Mouse (Mus musculus): ENCODE data around the gene Ncor2. TPM values are rescaled to one million over a fixed set of nuclear protein-coding genes. Genes with fewer than 3 reads are reported as not detected.
A peak's percentile ranks its signal among the peaks of the same experiment; 100 is the strongest.

The Ncor2 gene
- total RNA-seq, 2 experiments from 2014 or later = 116 to 123 TPM

- no peak for DNase-seq
Observed at GRCm38 (mm10) chr5:125170107-125170842, 8.7 kb downstream of the Ncor2 start.

DNA sequence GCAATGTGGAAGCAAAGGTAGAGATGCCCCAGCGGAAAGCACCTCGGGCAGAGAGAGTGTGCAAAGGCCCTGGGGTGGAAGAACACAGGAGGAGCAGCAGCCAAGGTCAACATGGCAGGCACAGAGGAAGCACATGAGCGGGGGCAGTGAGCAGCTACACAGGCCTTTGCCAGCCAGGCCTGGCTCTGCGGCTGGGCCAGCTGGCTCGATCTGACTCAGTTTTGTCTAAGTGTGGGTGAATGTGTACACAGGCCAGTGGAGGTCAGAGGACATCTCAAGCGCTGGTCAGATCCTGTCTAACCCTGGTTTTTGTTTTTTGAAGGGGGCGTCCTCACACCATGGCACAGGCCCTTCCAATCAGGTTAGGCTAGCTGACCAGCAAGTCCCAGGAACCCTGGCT is 10.9 kb downstream of the Ncor2 start:
- no peak for DNase-seq

- no peak for DNase-seq
Observed at GRCm38 (mm10) chr5:125167524-125167923, 11.5 kb downstream of the Ncor2 start.

GRCm38 (mm10) chr5:125165993-125166392 is 13.0 kb downstream of the Ncor2 start:
- no peak for DNase-seq

DNA sequence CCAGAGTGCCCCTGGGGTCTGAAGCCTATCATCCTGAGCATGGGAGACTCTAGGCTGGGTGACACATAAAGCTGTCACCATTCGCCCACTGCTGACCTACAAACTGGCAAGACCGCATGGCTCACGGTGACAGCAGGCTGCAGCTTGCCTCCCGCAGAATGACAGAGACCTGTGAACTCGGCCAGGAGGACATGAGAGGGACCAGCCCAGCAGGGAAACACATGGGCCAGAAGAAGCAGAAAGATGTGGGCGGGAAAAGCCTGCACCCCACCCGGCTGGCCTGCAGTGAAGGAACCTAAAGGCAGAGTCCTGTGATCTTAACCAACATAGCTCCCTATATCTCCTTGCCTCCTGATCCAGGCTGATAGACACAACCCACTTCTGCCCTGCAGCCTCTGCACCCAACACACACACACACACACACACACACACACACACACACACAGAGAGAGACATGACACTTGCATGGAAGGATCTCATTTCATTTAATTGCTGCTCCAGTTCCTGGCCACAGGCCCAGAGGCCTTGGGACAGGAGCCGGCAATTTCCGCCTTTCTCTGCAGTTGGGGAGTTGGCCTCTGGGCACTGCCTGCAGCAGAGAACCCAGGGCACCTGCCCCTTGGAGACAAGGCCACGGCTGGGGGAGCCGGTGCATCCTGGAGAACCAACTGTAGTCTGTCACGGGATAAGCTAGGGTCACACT is 14.4 kb downstream of the Ncor2 start:
- DNase-seq = peak; percentile 87

- DNase-seq = no peak
Observed at GRCm38 (mm10) chr5:125163441-125164050, 15.5 kb downstream of the Ncor2 start.

GRCm38 (mm10) chr5:125162461-125162860 is 16.6 kb downstream of the Ncor2 start:
- no peak for DNase-seq

- DNase-seq = no peak
Observed at GRCm38 (mm10) chr5:125159804-125160405, 19.1 kb downstream of the Ncor2 start.

GRCm38 (mm10) chr5:125159293-125159692 is 19.7 kb downstream of the Ncor2 start:
- DNase-seq = peak; percentile 91

- no peak for DNase-seq
Observed at GRCm38 (mm10) chr5:125158232-125158961, 20.6 kb downstream of the Ncor2 start.

- DNase-seq = no peak
Observed at GRCm38 (mm10) chr5:125157375-125158033, 21.5 kb downstream of the Ncor2 start.

GRCm38 (mm10) chr5:125156418-125157205 is 22.4 kb downstream of the Ncor2 start:
- DNase-seq = no peak

DNA sequence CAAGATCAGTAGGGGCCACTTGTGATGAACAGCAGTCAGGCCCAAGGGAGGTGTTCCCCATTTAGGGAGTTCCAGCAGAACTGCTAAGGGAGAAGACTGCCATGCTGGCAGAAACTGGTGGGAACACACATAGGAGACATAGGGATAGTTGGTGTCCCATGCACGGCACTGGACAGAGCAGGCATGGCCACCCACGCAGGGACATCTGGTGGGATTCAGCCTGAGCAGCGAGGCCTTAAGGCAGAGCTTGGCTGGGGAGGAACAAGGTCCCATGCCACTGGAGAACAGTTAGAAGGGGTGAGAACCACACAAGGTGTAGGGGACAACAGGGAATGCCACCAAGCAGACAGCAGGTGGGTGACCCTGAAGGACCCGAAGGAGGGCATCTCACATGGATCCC is 23.6 kb downstream of the Ncor2 start:
- DNase-seq = no peak

- DNase-seq = peak; percentile 69
Observed at GRCm38 (mm10) chr5:125154989-125155388, 24.0 kb downstream of the Ncor2 start.

DNA sequence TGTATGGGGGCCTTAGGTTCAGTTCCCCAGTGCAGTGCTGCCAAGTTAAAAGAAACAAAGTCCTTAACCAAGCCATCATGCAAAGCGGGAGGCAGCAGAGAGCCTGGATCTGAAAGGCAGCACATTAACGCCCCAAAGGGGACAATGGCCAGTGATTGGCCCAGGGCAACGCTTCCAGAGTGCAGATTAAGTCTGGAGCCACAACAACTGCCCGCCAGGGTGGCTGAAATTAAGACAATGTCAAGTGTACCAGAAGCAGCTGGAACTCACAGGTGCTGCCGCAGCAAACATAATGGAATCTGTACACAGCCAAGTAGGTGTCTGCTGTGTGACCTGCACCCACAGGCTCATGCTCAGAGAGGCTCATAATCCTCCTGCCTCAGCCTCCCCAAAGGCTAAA is 24.8 kb downstream of the Ncor2 start:
- no peak for DNase-seq

DNA sequence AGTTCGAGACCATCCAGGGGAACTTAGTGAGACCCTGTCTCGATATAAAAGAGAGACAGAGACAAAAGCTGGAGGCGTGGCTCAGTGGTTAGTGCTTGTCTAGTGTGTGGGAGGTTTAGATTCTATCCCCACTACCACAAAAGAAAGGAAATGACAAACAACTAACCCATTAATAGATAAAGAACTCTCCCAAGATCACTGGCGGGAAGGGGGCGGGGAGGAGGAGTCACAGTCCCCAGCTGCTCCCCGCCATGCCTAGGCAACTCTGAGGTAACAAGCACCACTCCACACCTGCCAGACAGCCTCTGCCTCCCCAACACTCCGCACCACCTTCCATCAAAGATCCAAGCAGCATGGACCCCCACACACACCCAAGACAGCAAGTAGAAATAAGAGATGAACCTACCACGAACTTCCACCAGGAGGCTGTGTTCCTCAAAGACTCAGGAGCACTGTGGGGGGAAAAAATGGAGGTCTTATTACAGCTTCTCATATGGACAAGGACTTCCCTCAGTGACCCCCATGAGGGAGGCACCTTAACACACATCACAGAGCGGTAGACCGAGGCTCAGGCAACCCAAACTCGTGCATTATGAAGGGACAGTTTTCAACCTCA is 25.7 kb downstream of the Ncor2 start:
- no peak for DNase-seq

- no peak for DNase-seq
Observed at GRCm38 (mm10) chr5:125151872-125152534, 27.0 kb downstream of the Ncor2 start.

DNA sequence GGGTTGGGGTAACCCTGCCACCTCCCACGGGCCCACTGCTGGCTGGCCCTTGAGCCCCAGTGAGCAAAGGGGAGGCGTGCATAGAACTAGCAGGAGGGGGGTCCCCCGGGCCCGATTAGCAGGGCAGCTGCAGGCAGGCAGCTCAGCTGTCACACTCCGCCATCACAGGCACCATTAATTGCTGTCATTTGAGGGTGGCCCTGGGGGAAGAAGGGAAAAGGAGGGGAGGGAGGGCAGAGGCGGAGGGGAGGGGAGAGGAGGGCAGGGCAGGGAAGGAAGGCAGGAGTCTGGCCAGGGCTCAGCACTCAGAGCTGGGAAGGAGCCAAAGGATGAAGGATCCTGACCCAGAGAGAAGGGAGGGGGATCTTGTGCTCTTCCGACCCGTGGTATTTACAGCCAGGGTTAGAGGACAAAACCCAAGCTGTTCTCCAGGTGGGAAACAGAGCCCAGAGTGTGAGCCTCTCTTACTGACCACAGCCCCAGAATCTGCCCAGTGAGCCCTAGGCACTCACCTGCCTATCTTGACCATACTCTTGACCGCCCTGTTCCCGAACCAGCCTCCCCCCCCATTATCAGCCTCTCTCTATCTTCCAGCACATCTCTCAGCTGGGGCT is 28.0 kb downstream of the Ncor2 start:
- DNase-seq = no peak

- no peak for DNase-seq
Observed at GRCm38 (mm10) chr5:125149142-125149541, 29.9 kb downstream of the Ncor2 start.

Measured in gastrocnemius, postnatal 10 days (tissue).